8 mouse cellular contexts compared by ENCODE assay signal in the genomic region with DNA sequence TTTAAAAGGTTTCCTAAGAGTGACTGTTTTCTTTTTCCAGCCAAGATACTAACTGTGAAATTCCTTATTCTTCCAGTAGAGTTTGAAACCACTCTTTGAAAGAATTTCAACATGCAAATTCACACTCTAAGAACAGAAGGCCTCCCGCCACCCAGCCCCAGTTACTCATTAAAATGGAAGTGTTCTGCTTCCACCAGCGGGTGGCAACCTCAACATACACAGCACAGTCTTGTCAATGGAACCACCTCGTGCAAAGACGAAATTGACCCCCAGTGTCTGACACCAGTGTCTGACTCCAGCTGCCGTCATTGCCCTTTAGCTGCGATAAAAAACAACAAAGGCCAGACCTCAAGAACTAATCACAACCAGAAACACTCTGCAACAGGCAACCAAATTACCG. TPM values are rescaled to one million over a fixed set of nuclear protein-coding genes. Genes with fewer than 3 reads are reported as not detected.
DNase-seq lines count a peak whose midpoint lies in the region; ATAC-seq and TF ChIP-seq lines count a peak whose summit lies in the region.

No protein-coding gene starts in this region.

- peak; percentile 24; the same call in 1 of the 2 replicates for TF ChIP-seq CTCF in testis, adult 2 months (IDR thresholded peaks at IDR 0.05; ENCODE audit: control insufficient read depth, insufficient read depth, insufficient replicate concordance, low read depth, low read length)
- TF ChIP-seq CTCF in liver, embryonic 14.5 days (IDR thresholded peaks at IDR 0.05; ENCODE audit: low read depth), result peak; percentile 69

- peaks cover 5% of the 10 kb centered on the region; the same call in 1 of the 2 replicates for H3K4me1 ChIP-seq in testis, adult 2 months (ENCODE audit: control insufficient read depth, insufficient read depth, low read length)
- peaks cover 3% of the 10 kb centered on the region; the same call in 1 of the 2 replicates for H3K4me1 ChIP-seq in embryonic facial prominence, embryonic 11.5 days (ENCODE audit: control insufficient read depth, insufficient read depth, low read length)
- peaks cover 9 to 11% of the 10 kb centered on the region in 2 experiments; a peak in 3 of 4 replicates for H3K4me1 ChIP-seq in heart, embryonic 14.5 days (ENCODE audit: control insufficient read depth in 2 of 2, insufficient read depth in 2 of 2, low read length in 2 of 2)
- peaks cover 0 to 6% of the 10 kb centered on the region in 2 experiments; a peak in 1 of 4 replicates for H3K4me1 ChIP-seq in liver, embryonic 14.5 days (replicated peaks; ENCODE audit: control insufficient read depth in 2 of 2, insufficient read depth in 2 of 2, low read length in 1 of 2)

- 7% methylated on average over 7 of the region's 7 CpGs for WGBS in embryonic facial prominence, embryonic 11.5 days
- WGBS in heart, embryonic 14.5 days, result 12% methylated on average over 7 of the region's 7 CpGs
- WGBS in liver, embryonic 14.5 days (ENCODE audit: insufficient replicate concordance), result 14% methylated on average over 7 of the region's 7 CpGs

- H3K27me3 ChIP-seq in testis, adult 2 months (ENCODE audit: control insufficient read depth, insufficient read depth, low read length), result no peaks in the 10 kb centered on the region
- H3K27me3 ChIP-seq in embryonic facial prominence, embryonic 11.5 days (ENCODE audit: control insufficient read depth, insufficient read depth, low read length), result no peaks in the 10 kb centered on the region
- no peaks in the 10 kb centered on the region for H3K27me3 ChIP-seq in heart, embryonic 14.5 days (ENCODE audit: control insufficient read depth, insufficient read depth, low read length)
- H3K27me3 ChIP-seq in liver, embryonic 14.5 days (ENCODE audit: control insufficient read depth, insufficient read depth, low read length), result no peaks in the 10 kb centered on the region

- no peak for TF ChIP-seq EP300 in liver, embryonic 14.5 days (IDR thresholded peaks at IDR 0.05; ENCODE audit: low read depth)

- H3K27ac ChIP-seq in testis, adult 2 months (ENCODE audit: control insufficient read depth, insufficient read depth, low read depth, low read length), result no peak overlapping the region
- no peak overlapping the region; the same call in 1 of the 2 replicates for H3K27ac ChIP-seq in embryonic facial prominence, embryonic 11.5 days (replicated peaks; ENCODE audit: low read depth, low read length)
- H3K27ac ChIP-seq in heart, embryonic 14.5 days (replicated peaks in 1 of 2; ENCODE audit: control insufficient read depth in 1 of 2, insufficient read depth in 1 of 2, low read depth in 2 of 2, low read length in 2 of 2), result no peak overlapping the region
- no peak overlapping the region for H3K27ac ChIP-seq in liver, embryonic 14.5 days

- no peak overlapping the region for H3K4me3 ChIP-seq in testis, adult 2 months (ENCODE audit: control insufficient read depth, low read depth, low read length)
- no peak overlapping the region for H3K4me3 ChIP-seq in embryonic facial prominence, embryonic 11.5 days (ENCODE audit: low read depth, low read length)
- no peak overlapping the region for H3K4me3 ChIP-seq in heart, embryonic 14.5 days (ENCODE audit: control insufficient read depth in 1 of 2, insufficient read depth in 1 of 2, low read depth in 1 of 2, low read length in 2 of 2)
- H3K4me3 ChIP-seq in liver, embryonic 14.5 days (ENCODE audit: insufficient read depth in 1 of 2, low read depth in 2 of 2, low read length in 2 of 2), result no peak overlapping the region

- TF ChIP-seq POLR2A in testis, adult 2 months (IDR thresholded peaks at IDR 0.05; ENCODE audit: control insufficient read depth, low read depth, low read length), result no peak

- no peak overlapping the region for H3K9ac ChIP-seq in embryonic facial prominence, embryonic 11.5 days (replicated peaks; ENCODE audit: low read length)
- H3K9ac ChIP-seq in heart, embryonic 14.5 days (ENCODE audit: low read length), result no peak overlapping the region
- no peak overlapping the region for H3K9ac ChIP-seq in liver, embryonic 14.5 days (replicated peaks)

- no peak for DNase-seq in testis, postnatal 14 days (ENCODE audit: low spot score)
- peak; percentile 81 for DNase-seq in embryonic facial prominence, embryonic 11.5 days (ENCODE audit: low spot score)
- DNase-seq in kidney, postnatal 10 days, result peak; percentile 73
- no peak for DNase-seq in liver, embryonic 14.5 days (ENCODE audit: low read depth in 3 of 3, low spot score in 3 of 3)
- no peak for DNase-seq in spleen, postnatal 36 days (ENCODE audit: low spot score in 2 of 2)

- H3K4me2 ChIP-seq in embryonic facial prominence, embryonic 11.5 days (ENCODE audit: low read depth, low read length), result no peak overlapping the region
- peak overlapping the region; percentile 51 for H3K4me2 ChIP-seq in heart, embryonic 14.5 days (ENCODE audit: low read length)
- H3K4me2 ChIP-seq in liver, embryonic 14.5 days (ENCODE audit: low read depth), result no peak overlapping the region

- no peaks in the 10 kb centered on the region for H3K36me3 ChIP-seq in testis, adult 2 months (ENCODE audit: control insufficient read depth, insufficient read depth, low read length)
- H3K36me3 ChIP-seq in embryonic facial prominence, embryonic 11.5 days (replicated peaks; ENCODE audit: control insufficient read depth, insufficient read depth, low read depth, low read length), result no peaks in the 10 kb centered on the region; the same call in 1 of the 2 replicates
- no peaks in the 10 kb centered on the region for H3K36me3 ChIP-seq in heart, embryonic 14.5 days (ENCODE audit: control insufficient read depth, insufficient read depth, low read length)
- H3K36me3 ChIP-seq in liver, embryonic 14.5 days (replicated peaks; ENCODE audit: control insufficient read depth, insufficient read depth, low read depth), result no peaks in the 10 kb centered on the region

- peak; percentile 67 for ATAC-seq in embryonic facial prominence, embryonic 11.5 days (replicated peaks; ENCODE audit: insufficient number of reproducible peaks, low FRiP score, low TSS enrichment, low read depth)
- no peak for ATAC-seq in heart, embryonic 14.5 days (ENCODE audit: insufficient number of reproducible peaks, insufficient read depth, low FRiP score, low read depth)
- no peak for ATAC-seq in liver, embryonic 14.5 days (ENCODE audit: insufficient read depth)
- 0 out of 2 replicates have a peak, but pooled peaks have one; percentile 41 for ATAC-seq in neutrophil, adult 5-6 weeks (ENCODE audit: extremely low read depth, insufficient number of reproducible peaks, low FRiP score, poor library complexity, severe bottlenecking)

- H3K9me3 ChIP-seq in embryonic facial prominence, embryonic 11.5 days (replicated peaks; ENCODE audit: control insufficient read depth, low read length), result no peaks in the 10 kb centered on the region
- no peaks in the 10 kb centered on the region for H3K9me3 ChIP-seq in heart, embryonic 14.5 days (ENCODE audit: control insufficient read depth, low read length)
- H3K9me3 ChIP-seq in liver, embryonic 14.5 days (ENCODE audit: control insufficient read depth, low read length), result no peaks in the 10 kb centered on the region

RNA-seq across cellular contexts. Expression of gene Casd1, which starts 43.0 kb away (rescaled TPM):
- 3.8 and 3.9 TPM in 2 replicates for polyA plus RNA-seq in testis, adult 2 months (2012; rRNA removed)
- polyA plus RNA-seq in embryonic facial prominence, embryonic 11.5 days (2014; fragmentation: Nextera tagmentation; extraction: Ambion mirVana), result 57.7 and 61.6 TPM in 2 replicates
- polyA plus RNA-seq in heart, embryonic 14.5 days (2014; fragmentation: Nextera tagmentation; extraction: Ambion mirVana), result 37.6 and 40.3 TPM in 2 replicates
- 6.6 and 7.7 TPM in 2 replicates for polyA plus RNA-seq in liver, embryonic 14.5 days (2012; rRNA removed)
- 7.5 and 8.0 TPM in 2 replicates for polyA plus RNA-seq in liver, embryonic 14.5 days (2014; fragmentation: Nextera tagmentation; extraction: Ambion mirVana)
- 28.5 and 36.2 TPM in 2 replicates for total RNA-seq in neutrophil, adult 5-6 weeks (2017)

RNA-seq across cellular contexts. Expression of gene Col1a2, which starts 53.1 kb away (rescaled TPM):
- 23.3 and 27.5 TPM in 2 replicates for polyA plus RNA-seq in testis, adult 2 months (2012; rRNA removed)
- 225 and 245 TPM in 2 replicates for polyA plus RNA-seq in embryonic facial prominence, embryonic 11.5 days (2014; fragmentation: Nextera tagmentation; extraction: Ambion mirVana)
- 302 and 373 TPM in 2 replicates for polyA plus RNA-seq in heart, embryonic 14.5 days (2014; fragmentation: Nextera tagmentation; extraction: Ambion mirVana)
- 8.4 and 16.2 TPM in 2 replicates for polyA plus RNA-seq in liver, embryonic 14.5 days (2012; rRNA removed)
- 22.8 and 28.4 TPM in 2 replicates for polyA plus RNA-seq in liver, embryonic 14.5 days (2014; fragmentation: Nextera tagmentation; extraction: Ambion mirVana)
- 0.74 TPM in 1 of 2 replicates, not detected in the other for total RNA-seq in neutrophil, adult 5-6 weeks (2017)

Comparison
In these comparisons a context has a peak if more than half of its experiments do, and no peak if none do; other contexts are left out.
1. DNase-seq: peak in embryonic facial prominence, embryonic 11.5 days (single experiment) and kidney, postnatal 10 days (single experiment); none in testis, postnatal 14 days (single experiment), liver, embryonic 14.5 days (0 of 3) and spleen, postnatal 36 days (0 of 2).
2. ATAC-seq: peak in embryonic facial prominence, embryonic 11.5 days (single experiment) and neutrophil, adult 5-6 weeks (single experiment); none in heart, embryonic 14.5 days (single experiment) and liver, embryonic 14.5 days (single experiment).